Mouse (Mus musculus) hindbrain, embryonic 14.5 days (tissue): ENCODE measurements around the gene Ercc6l2. TPM values are rescaled to one million over a fixed set of nuclear protein-coding genes. Genes with fewer than 3 reads are reported as not detected.
A peak's percentile ranks its signal among the peaks of the same experiment; 100 is the strongest.
"Not testable (repeated sequence)": the region's sequence is repeated elsewhere in the genome, so short reads cannot be mapped to it uniquely, and the experiment has no call there.

Experiments
- ATAC-seq: fragments of 200-750 bp; cut with Nextera tagmentation; 2 replicates; pipeline ENCODE4 v1.8.0; 2017; ENCODE audit warnings: moderate number of reproducible peaks, mild to moderate bottlenecking, moderate TSS enrichment, moderate library complexity; ENCODE audit not compliant: low FRiP score
- DNase-seq: peaks from one replicate; pipeline ENCODE4 v3.0.0-alpha.2; 2015; ENCODE audit warnings: low spot score
- H3K27ac ChIP-seq: fragments of 300-500 bp; sonication (generic); 2 replicates; pipeline ENCODE4 v1.5.1; 2014; ENCODE audit warnings: mild to moderate bottlenecking, moderate library complexity
- H3K27me3 ChIP-seq: fragments of 300-500 bp; sonication (generic); 2 replicates; pipeline ENCODE4 v1.6.1; 2014; ENCODE audit warnings: mild to moderate bottlenecking, low read length, mixed read lengths; ENCODE audit not compliant: control insufficient read depth, insufficient read depth
- H3K36me3 ChIP-seq: fragments of 300-500 bp; sonication (generic); replicated peaks from 2 replicates; pipeline ENCODE4 v1.6.1; 2014; ENCODE audit not compliant: control insufficient read depth, insufficient read depth
- H3K4me1 ChIP-seq: fragments of 300-500 bp; sonication (generic); replicated peaks from 2 replicates; pipeline ENCODE4 v1.6.1; 2014; ENCODE audit warnings: antibody characterized with exemption, low read length, mixed read lengths; ENCODE audit not compliant: control insufficient read depth, insufficient read depth
- H3K4me2 ChIP-seq: fragments of 300-500 bp; sonication (generic); replicated peaks from 2 replicates; pipeline ENCODE4 v1.6.1; 2014; ENCODE audit warnings: mild to moderate bottlenecking, moderate library complexity
- H3K4me3 ChIP-seq: fragments of 300-500 bp; sonication (generic); replicated peaks from 2 replicates; pipeline ENCODE4 v1.5.1; 2014; ENCODE audit warnings: mild to moderate bottlenecking, low read length
- H3K9ac ChIP-seq: fragments of 300-500 bp; sonication (generic); 2 replicates; pipeline ENCODE4 v1.6.1; 2014
- H3K9me3 ChIP-seq: fragments of 300-500 bp; sonication (generic); 2 replicates; pipeline ENCODE4 v1.6.1; 2016; ENCODE audit warnings: low read length; ENCODE audit not compliant: control insufficient read depth
- WGBS: fragments of 180-500 bp; shearing (Covaris S2); extraction: QIAGEN DNeasy Blood & Tissue Kit; methylation state at CpG from one replicate; pipeline ENCODE4 v1.1.7; 2014; 5-methylcytosine and 5-hydroxymethylcytosine counted together
- polyA plus RNA-seq: library from polyadenylated mRNA; unstranded; fragments of >200 nt; fragmentation: Nextera tagmentation; extraction: Ambion mirVana; gene quantifications from 2 replicates; pipeline ENCODE4 v1.2.1, GENCODE M21; 2014

Ercc6l2 gene
- polyA plus RNA-seq, 1 experiment from 2014 or later = 17.5 TPM

- no peak overlapping the region for H3K9ac ChIP-seq
- H3K4me1 ChIP-seq = peaks cover 19% of the 10 kb centered on the region
- H3K27ac ChIP-seq = peak overlapping the region; percentile 70
- H3K27me3 ChIP-seq = 0 out of 2 replicates have a peak, but pooled peaks cover 20% of the 10 kb centered on the region
- 10% methylated on average over 11 of the region's 11 CpGs for WGBS
- peak overlapping the region; percentile 37 for H3K4me2 ChIP-seq
- ATAC-seq (0 out of 2 replicates have a peak, but pooled peaks have one; percentile 53), DNase-seq (peak; percentile 48)
- peaks cover 9% of the 10 kb centered on the region; the same call in 1 of the 2 replicates for H3K9me3 ChIP-seq
- H3K4me3 ChIP-seq = no peak overlapping the region
- H3K36me3 ChIP-seq = no peaks in the 10 kb centered on the region
These were observed 103.0 kb downstream of the Ercc6l2 start for GRCm38 (mm10) chr13:63917776-63918621.

GRCm38 (mm10) chr13:63918733-63919422 is 103.8 kb downstream of the Ercc6l2 start:
- Histone ChIP-seq H3K9ac (no peak overlapping the region; the same call in 1 of the 2 replicates), H3K4me2 (peak overlapping the region; percentile 37), H3K9me3 (peaks cover 9% of the 10 kb centered on the region; the same call in 1 of the 2 replicates), H3K27ac (peak overlapping the region; percentile 65), H3K4me1 (peaks cover 19% of the 10 kb centered on the region), H3K36me3 (no peaks in the 10 kb centered on the region), H3K27me3 (0 out of 2 replicates have a peak, but pooled peaks cover 20% of the 10 kb centered on the region), H3K4me3 (no peak overlapping the region)
- WGBS = 41% methylated on average over 18 of the region's 18 CpGs
- peak; percentile 66 for ATAC-seq
- peak; percentile 25 for DNase-seq

GRCm38 (mm10) chr13:63924036-63924435 is 109.0 kb downstream of the Ercc6l2 start:
- not testable (repeated sequence) for DNase-seq, ATAC-seq, H3K4me2 ChIP-seq, H3K4me1 ChIP-seq, H3K27ac ChIP-seq, H3K4me3 ChIP-seq, H3K36me3 ChIP-seq, H3K9me3 ChIP-seq, H3K9ac ChIP-seq
- WGBS = 71% methylated on average over 1 of the region's 6 CpGs
- H3K27me3 ChIP-seq = 0 out of 2 replicates have a peak, but pooled peaks cover 13% of the 10 kb centered on the region

- Histone ChIP-seq H3K4me3 (no peak overlapping the region), H3K9me3 (no peaks in the 10 kb centered on the region), H3K4me1 (0 out of 2 replicates have a peak, but pooled peaks cover 8% of the 10 kb centered on the region), H3K4me2 (no peak overlapping the region), H3K9ac (no peak overlapping the region), H3K36me3 (no peaks in the 10 kb centered on the region), H3K27ac (no peak overlapping the region), H3K27me3 (no peaks in the 10 kb centered on the region)
- ATAC-seq = no peak
- DNase-seq = no peak
- WGBS = 77% methylated on average over 4 of the region's 4 CpGs
These were observed 112.3 kb downstream of the Ercc6l2 start for GRCm38 (mm10) chr13:63927326-63927725.

GRCm38 (mm10) chr13:63929351-63929750 is 114.3 kb downstream of the Ercc6l2 start:
- H3K9ac ChIP-seq = no peak overlapping the region
- ATAC-seq (peak; percentile 55; the same call in 1 of the 2 replicates), DNase-seq (no peak)
- no peaks in the 10 kb centered on the region for H3K9me3 ChIP-seq
- no peak overlapping the region for H3K4me2 ChIP-seq
- no peaks in the 10 kb centered on the region for H3K27me3 ChIP-seq
- no peak overlapping the region for H3K4me3 ChIP-seq
- no peaks in the 10 kb centered on the region for H3K36me3 ChIP-seq
- 33% methylated on average over 1 of the region's 1 CpGs for WGBS
- no peak overlapping the region for H3K27ac ChIP-seq
- 0 out of 2 replicates have a peak, but pooled peaks cover 8% of the 10 kb centered on the region for H3K4me1 ChIP-seq

- DNase-seq = no peak
These were observed 115.0 kb downstream of the Ercc6l2 start for GRCm38 (mm10) chr13:63929917-63930515.

GRCm38 (mm10) chr13:63930525-63930924 is 115.5 kb downstream of the Ercc6l2 start:
- ATAC-seq = peak; percentile 44
- Histone ChIP-seq H3K9ac (no peak overlapping the region), H3K4me3 (no peak overlapping the region)

More at GRCm38 (mm10) chr13:63929917-63930515, 115.0 kb downstream of the Ercc6l2 start:
- H3K9me3 ChIP-seq = no peaks in the 10 kb centered on the region
- no peaks in the 10 kb centered on the region for H3K27me3 ChIP-seq
- no peak overlapping the region for H3K9ac ChIP-seq
- H3K4me2 ChIP-seq = no peak overlapping the region
- 65% methylated on average over 5 of the region's 5 CpGs for WGBS
- no peak overlapping the region for H3K27ac ChIP-seq
- no peak overlapping the region for H3K4me3 ChIP-seq
- H3K4me1 ChIP-seq = 0 out of 2 replicates have a peak, but pooled peaks cover 8% of the 10 kb centered on the region
- no peak for ATAC-seq
- no peaks in the 10 kb centered on the region for H3K36me3 ChIP-seq

GRCm38 (mm10) chr13:63936369-63936768 is 121.3 kb downstream of the Ercc6l2 start:
- 96% methylated on average over 9 of the region's 9 CpGs for WGBS
- Histone ChIP-seq H3K4me2 (no peak overlapping the region), H3K4me3 (no peak overlapping the region), H3K27ac (no peak overlapping the region), H3K4me1 (no peaks in the 10 kb centered on the region), H3K36me3 (no peaks in the 10 kb centered on the region), H3K9ac (no peak overlapping the region), H3K9me3 (no peaks in the 10 kb centered on the region), H3K27me3 (0 out of 2 replicates have a peak, but pooled peaks cover 2% of the 10 kb centered on the region)
- DNase-seq = no peak
- no peak for ATAC-seq

More at GRCm38 (mm10) chr13:63930525-63930924, 115.5 kb downstream of the Ercc6l2 start:
- H3K27ac ChIP-seq = no peak overlapping the region
- H3K36me3 ChIP-seq = no peaks in the 10 kb centered on the region
- H3K4me2 ChIP-seq = no peak overlapping the region
- DNase-seq = no peak
- no peaks in the 10 kb centered on the region for H3K27me3 ChIP-seq
- WGBS = 63% methylated on average over 10 of the region's 10 CpGs
- 0 out of 2 replicates have a peak, but pooled peaks cover 8% of the 10 kb centered on the region for H3K4me1 ChIP-seq
- H3K9me3 ChIP-seq = no peaks in the 10 kb centered on the region
